Mouse (Mus musculus): ENCODE data around the gene Rab20. TPM values are rescaled to one million over a fixed set of nuclear protein-coding genes. Genes with fewer than 3 reads are reported as not detected.

The Rab20 gene
- polyA plus RNA-seq, 1 experiment: 2.1 TPM

DNA sequence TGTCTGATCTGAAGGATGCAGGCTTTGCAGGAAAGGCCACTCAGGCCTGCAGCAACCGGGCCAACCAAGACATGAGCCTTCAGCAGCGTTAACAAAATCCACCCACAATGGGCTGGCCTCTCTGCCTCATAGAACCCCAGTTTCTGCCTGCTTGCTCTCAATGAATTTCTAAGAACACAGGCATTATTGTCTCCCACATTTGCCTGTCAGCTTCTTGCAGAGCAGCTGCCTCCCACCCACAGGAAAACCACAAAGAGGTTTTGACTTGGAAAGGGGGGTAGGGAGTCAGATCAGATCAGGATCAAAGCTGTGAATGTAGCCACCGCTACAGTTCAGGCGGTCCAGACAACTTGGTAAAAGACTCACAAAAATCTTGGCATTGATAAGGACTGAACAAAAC, 25.5 kb downstream of the Rab20 start:
- Histone ChIP-seq H3K79me2 (ENCODE audit: control insufficient read depth, insufficient read depth) (no peaks in the 10 kb centered on the region), H3K36me3 (ENCODE audit: control insufficient read depth, insufficient read depth) (peaks cover 3% of the 10 kb centered on the region), H3K79me3 (ENCODE audit: low read depth) (no peaks in the 10 kb centered on the region), H3K4me3 (ENCODE audit: insufficient read depth, poor library complexity, severe bottlenecking) (no peak overlapping the region), H3K27me3 (ENCODE audit: control insufficient read depth, insufficient read depth, insufficient read length) (no peaks in the 10 kb centered on the region), H3ac (ENCODE audit: control insufficient read depth, insufficient read length, low read depth) (no peak overlapping the region)
- TF ChIP-seq MAX (IDR thresholded peaks at IDR 0.05) (no peak), MYOD1 (IDR thresholded peaks at IDR 0.05; ENCODE audit: control insufficient read depth, insufficient read length, low read depth) (peak; percentile 31)

GRCm38 (mm10) chr8:11452559-11452958, 26.0 kb downstream of the Rab20 start:
- no peak overlapping the region for H3ac ChIP-seq (ENCODE audit: control insufficient read depth, insufficient read length, low read depth)
- H3K4me3 ChIP-seq (ENCODE audit: insufficient read depth, poor library complexity, severe bottlenecking): no peak overlapping the region
- no peaks in the 10 kb centered on the region for H3K79me2 ChIP-seq (ENCODE audit: control insufficient read depth, insufficient read depth)
- peaks cover 3% of the 10 kb centered on the region for H3K36me3 ChIP-seq (ENCODE audit: control insufficient read depth, insufficient read depth)
- no peaks in the 10 kb centered on the region for H3K79me3 ChIP-seq (ENCODE audit: low read depth)
- no peaks in the 10 kb centered on the region for H3K27me3 ChIP-seq (ENCODE audit: control insufficient read depth, insufficient read depth, insufficient read length)
- TF ChIP-seq FOSL1 (IDR thresholded peaks at IDR 0.05; ENCODE audit: insufficient read depth, low read length, poor library complexity, severe bottlenecking) (no peak), MYOG (IDR thresholded peaks at IDR 0.05; ENCODE audit: control insufficient read depth, extremely low read depth, insufficient read length) (no peak), CTCF (IDR thresholded peaks at IDR 0.05; ENCODE audit: control insufficient read depth, insufficient read depth, insufficient read length) (no peak), MYOD1 (IDR thresholded peaks at IDR 0.05; ENCODE audit: control insufficient read depth, insufficient read length, low read depth) (peak; percentile 11), CEBPB (IDR thresholded peaks at IDR 0.05; ENCODE audit: low read depth) (no peak), MAX (IDR thresholded peaks at IDR 0.05) (no peak), USF1 (IDR thresholded peaks at IDR 0.05; ENCODE audit: low read depth) (peak; percentile 78)

DNA sequence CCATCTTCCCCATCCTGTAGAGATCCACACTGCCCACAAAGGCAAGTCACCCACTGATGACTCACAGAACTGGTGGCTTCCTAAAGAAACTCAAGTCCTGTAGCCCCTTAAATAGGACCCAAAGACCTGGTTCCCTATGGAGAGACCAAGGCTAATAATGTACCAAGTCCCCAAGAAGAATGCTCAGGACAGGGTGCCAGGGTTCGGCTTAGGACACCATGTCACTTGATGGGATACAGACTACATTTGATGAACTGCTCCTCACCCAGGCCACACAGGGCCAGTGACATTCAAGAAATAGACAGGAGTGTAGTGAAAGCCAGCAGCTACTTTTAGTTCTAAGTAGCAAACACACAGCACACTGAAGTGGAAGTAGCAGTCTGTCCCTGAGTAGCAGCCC, 26.4 kb downstream of the Rab20 start:
- TF ChIP-seq MYOD1 (IDR thresholded peaks at IDR 0.05; ENCODE audit: control insufficient read depth, insufficient read length, low read depth): no peak
- no peak for TF ChIP-seq CEBPB (IDR thresholded peaks at IDR 0.05; ENCODE audit: low read depth)
- TF ChIP-seq MYOG (IDR thresholded peaks at IDR 0.05; ENCODE audit: control insufficient read depth, extremely low read depth, insufficient read length): no peak
- TF ChIP-seq MAX (IDR thresholded peaks at IDR 0.05): no peak
- no peak for TF ChIP-seq CTCF (IDR thresholded peaks at IDR 0.05; ENCODE audit: control insufficient read depth, insufficient read depth, insufficient read length)
- TF ChIP-seq FOSL1 (IDR thresholded peaks at IDR 0.05; ENCODE audit: insufficient read depth, low read length, poor library complexity, severe bottlenecking): no peak
- TF ChIP-seq USF1 (IDR thresholded peaks at IDR 0.05; ENCODE audit: low read depth): no peak
- no peaks in the 10 kb centered on the region for H3K27me3 ChIP-seq (ENCODE audit: control insufficient read depth, insufficient read depth, insufficient read length)
- H3K36me3 ChIP-seq (ENCODE audit: control insufficient read depth, insufficient read depth): peaks cover 3% of the 10 kb centered on the region
- H3K79me3 ChIP-seq (ENCODE audit: low read depth): no peaks in the 10 kb centered on the region
- no peak overlapping the region for H3ac ChIP-seq (ENCODE audit: control insufficient read depth, insufficient read length, low read depth)
- no peak overlapping the region for H3K4me3 ChIP-seq (ENCODE audit: insufficient read depth, poor library complexity, severe bottlenecking)
- H3K79me2 ChIP-seq (ENCODE audit: control insufficient read depth, insufficient read depth): no peaks in the 10 kb centered on the region

DNA sequence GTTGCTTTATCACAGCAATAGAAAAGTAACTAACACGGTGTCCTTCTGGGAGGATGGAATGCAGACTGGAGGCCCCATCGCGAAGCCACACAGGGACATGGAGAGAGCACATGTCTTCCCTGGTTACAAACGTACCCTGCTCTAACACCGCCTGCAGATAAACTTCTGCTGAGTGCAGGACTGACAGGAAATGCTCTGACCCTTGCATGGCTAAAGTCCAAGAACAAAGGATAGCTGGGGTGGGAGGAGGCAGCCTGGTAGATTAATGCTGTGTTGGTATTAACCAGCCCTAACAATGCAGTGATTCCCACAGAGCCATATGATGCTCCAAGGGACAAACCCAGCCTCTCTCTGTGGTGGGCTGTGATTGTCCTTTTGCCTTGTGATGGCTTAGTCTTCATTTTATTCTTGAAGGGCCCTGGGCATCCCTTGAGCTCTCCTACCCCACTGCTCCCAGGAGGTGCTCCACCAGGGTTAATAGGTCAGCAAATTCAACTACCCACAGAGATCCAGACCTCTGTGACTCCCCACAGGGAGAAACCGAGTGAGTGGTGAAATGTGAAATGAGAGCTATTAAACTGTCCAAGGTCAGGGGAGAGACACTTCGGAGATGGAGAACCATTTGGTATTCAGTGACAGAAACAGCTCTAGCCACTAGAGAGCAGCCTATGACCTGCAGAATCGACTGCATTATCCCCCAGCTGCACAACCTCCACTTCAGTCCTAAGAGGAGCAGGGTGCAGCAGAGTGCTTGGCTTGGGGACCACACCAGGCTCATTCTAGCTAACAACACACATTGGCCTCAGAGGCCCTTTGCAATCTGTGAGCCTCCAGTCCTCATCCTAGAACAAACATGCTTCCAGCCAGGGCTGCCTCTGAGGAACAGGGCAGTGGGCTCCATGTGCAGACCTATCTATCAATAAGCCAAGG, 28.1 kb downstream of the Rab20 start:
- Histone ChIP-seq H3K79me3 (ENCODE audit: low read depth) (no peaks in the 10 kb centered on the region), H3ac (ENCODE audit: control insufficient read depth, insufficient read length, low read depth) (no peak overlapping the region), H3K36me3 (ENCODE audit: control insufficient read depth, insufficient read depth) (peaks cover 11% of the 10 kb centered on the region), H3K79me2 (ENCODE audit: control insufficient read depth, insufficient read depth) (no peaks in the 10 kb centered on the region), H3K4me3 (ENCODE audit: insufficient read depth, poor library complexity, severe bottlenecking) (no peak overlapping the region), H3K27me3 (ENCODE audit: control insufficient read depth, insufficient read depth, insufficient read length) (no peaks in the 10 kb centered on the region)
- TF ChIP-seq CTCF (IDR thresholded peaks at IDR 0.05; ENCODE audit: control insufficient read depth, insufficient read depth, insufficient read length) (peak; percentile 52), MYOG (IDR thresholded peaks at IDR 0.05; ENCODE audit: control insufficient read depth, extremely low read depth, insufficient read length) (no peak)

- peaks cover 14% of the 10 kb centered on the region for H3K36me3 ChIP-seq (ENCODE audit: control insufficient read depth, insufficient read depth)
Observed at GRCm38 (mm10) chr8:11447910-11448570, 30.5 kb downstream of the Rab20 start.

DNA sequence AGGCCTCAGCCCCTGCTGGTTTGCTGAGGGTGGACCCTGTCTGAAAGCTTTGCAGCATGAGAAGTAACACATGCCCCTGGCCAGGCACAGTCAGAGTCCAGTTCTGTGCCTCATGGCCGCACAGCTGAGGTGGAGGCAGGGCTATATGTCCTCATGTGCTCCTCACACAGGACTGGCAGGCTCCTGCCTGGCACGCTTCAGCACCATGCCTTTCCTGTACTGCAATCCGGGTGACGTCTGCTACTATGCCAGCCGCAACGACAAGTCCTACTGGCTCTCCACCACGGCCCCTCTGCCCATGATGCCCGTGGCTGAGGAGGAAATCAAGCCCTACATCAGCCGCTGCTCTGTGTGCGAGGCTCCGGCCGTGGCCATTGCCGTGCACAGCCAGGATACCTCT, 32.7 kb downstream of the Rab20 start:
- Histone ChIP-seq H3K79me3 (ENCODE audit: low read depth) (no peaks in the 10 kb centered on the region), H3K79me2 (ENCODE audit: control insufficient read depth, insufficient read depth) (no peaks in the 10 kb centered on the region), H3K4me3 (ENCODE audit: insufficient read depth, poor library complexity, severe bottlenecking) (no peak overlapping the region), H3ac (ENCODE audit: control insufficient read depth, insufficient read length, low read depth) (no peak overlapping the region), H3K27me3 (ENCODE audit: control insufficient read depth, insufficient read depth, insufficient read length) (no peaks in the 10 kb centered on the region), H3K36me3 (ENCODE audit: control insufficient read depth, insufficient read depth) (peaks cover 17% of the 10 kb centered on the region)
- TF ChIP-seq CEBPB (IDR thresholded peaks at IDR 0.05; ENCODE audit: low read depth): no peak
- TF ChIP-seq MYOG (IDR thresholded peaks at IDR 0.05; ENCODE audit: control insufficient read depth, extremely low read depth, insufficient read length): no peak
- TF ChIP-seq MYOD1 (IDR thresholded peaks at IDR 0.05; ENCODE audit: control insufficient read depth, insufficient read length, low read depth): no peak

More at GRCm38 (mm10) chr8:11447910-11448570, 30.5 kb downstream of the Rab20 start:
- no peaks in the 10 kb centered on the region for H3K79me3 ChIP-seq (ENCODE audit: low read depth)
- no peak overlapping the region for H3ac ChIP-seq (ENCODE audit: control insufficient read depth, insufficient read length, low read depth)
- H3K79me2 ChIP-seq (ENCODE audit: control insufficient read depth, insufficient read depth): no peaks in the 10 kb centered on the region
- TF ChIP-seq MYOG (IDR thresholded peaks at IDR 0.05; ENCODE audit: control insufficient read depth, extremely low read depth, insufficient read length): no peak
- H3K4me3 ChIP-seq (ENCODE audit: insufficient read depth, poor library complexity, severe bottlenecking): no peak overlapping the region
- H3K27me3 ChIP-seq (ENCODE audit: control insufficient read depth, insufficient read depth, insufficient read length): no peaks in the 10 kb centered on the region
